Mouse (Mus musculus) brain, embryonic 14.5 days (tissue): ENCODE measurements around the gene Bspry.

ENCODE experiments used
- CTCF ChIP-seq: fragments of 200-500 bp; IDR thresholded peaks from 2 replicates; pipeline ENCODE4 v1.5.1; 2012; ENCODE audit warnings: inconsistent platforms, mild to moderate bottlenecking, moderate library complexity, borderline replicate concordance; ENCODE audit not compliant: insufficient read depth, insufficient read length; ENCODE audit errors: extremely low read depth
- POLR2A ChIP-seq: fragments of 200-500 bp; IDR thresholded peaks from 2 replicates; pipeline ENCODE4 v1.6.1; 2012; ENCODE audit warnings: mild to moderate bottlenecking, inconsistent platforms, borderline replicate concordance; ENCODE audit not compliant: poor library complexity, insufficient read depth, insufficient read length, severe bottlenecking; ENCODE audit errors: extremely low read depth

DNA sequence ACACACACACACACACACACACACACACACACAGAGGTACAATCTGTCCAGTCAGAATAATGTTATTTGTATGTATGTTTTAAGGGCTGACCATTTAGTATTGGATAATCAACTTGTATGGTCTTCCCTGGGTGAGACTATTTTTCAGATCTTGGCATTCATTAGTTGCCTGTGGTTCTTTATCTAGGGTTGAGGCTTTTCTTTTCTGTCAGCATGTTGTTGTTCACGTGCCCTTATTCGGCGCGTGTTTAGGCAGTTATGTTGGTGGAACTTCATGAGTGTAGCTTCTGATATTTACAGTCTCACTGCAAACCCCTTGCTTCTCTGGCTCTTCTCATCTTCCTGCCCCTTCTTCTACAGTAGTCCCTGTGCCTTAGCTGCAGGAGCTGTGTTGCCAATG lies 47.8 kb downstream of the Bspry start:
- TF ChIP-seq CTCF, result no peak
- no peak for TF ChIP-seq POLR2A
